In the genomic region with DNA sequence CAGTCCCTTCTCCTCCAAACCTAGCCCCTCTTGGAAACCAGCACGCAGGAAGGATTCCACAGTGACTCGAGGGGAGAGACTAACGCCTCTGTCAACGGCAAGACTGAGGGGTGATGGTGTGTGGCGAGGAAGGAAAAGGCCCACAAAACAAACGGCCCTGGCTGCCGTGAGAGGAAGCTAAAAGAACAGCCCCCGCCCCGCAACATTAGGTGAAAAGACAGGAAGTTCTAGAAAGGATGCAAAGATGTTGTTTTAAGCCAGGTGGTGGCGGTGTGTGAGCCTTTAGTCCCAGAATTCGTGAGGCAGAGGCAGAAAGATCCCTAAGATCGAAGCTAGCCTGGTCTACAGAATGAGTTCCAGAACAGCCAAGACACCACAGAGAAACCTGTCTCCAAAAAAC, we compare ENCODE assay signal across 19 mouse cellular contexts. TPM values are rescaled to one million over a fixed set of nuclear protein-coding genes. Genes with fewer than 3 reads are reported as not detected.
DNase-seq lines count a peak whose midpoint lies in the region; ATAC-seq and TF ChIP-seq lines count a peak whose summit lies in the region.
"Had no signal": no experiment of that assay in that cellular context is flagged by ENCODE, and none has a peak within 500 bp of the region (broad histone marks: within the 10 kb centered on the region; RNA-seq: fewer than 3 reads in every experiment).

No protein-coding gene starts in this region.

- peak overlapping the region; percentile 60 for H3K4me2 ChIP-seq in liver, postnatal 0 days (ENCODE audit: low read depth, low read length)
- no peak overlapping the region for H3K4me2 ChIP-seq in hindbrain, embryonic 14.5 days (replicated peaks)
- H3K4me2 ChIP-seq: hindbrain, embryonic 13.5 days; liver, embryonic 13.5 days; midbrain, embryonic 15.5 days had no signal

- intact Hi-C loops in heart, adult 2 months (cut with DNase I), result loop anchor here (2.0 to 5.0 kb wide), 2 partner anchors 43 to 73 kb away; partner anchors contain the start of gene Tcf7l1

- no peak for TF ChIP-seq POLR2A in heart, adult 2 months (IDR thresholded peaks at IDR 0.05; ENCODE audit: insufficient read depth, low read depth, low read length)

- TF ChIP-seq EP300 in heart, adult 2 months (IDR thresholded peaks at IDR 0.05; ENCODE audit: insufficient read depth, low read depth, low read length), result no peak
- no peak for TF ChIP-seq EP300 in liver, postnatal 0 days (IDR thresholded peaks at IDR 0.05; ENCODE audit: low read depth)

- WGBS in heart, adult 2 months, result 50% methylated on average over 12 of the region's 12 CpGs
- WGBS in liver, postnatal 0 days (ENCODE audit: insufficient replicate concordance), result 21% methylated on average over 12 of the region's 12 CpGs
- WGBS in hindbrain, embryonic 14.5 days, result 77% methylated on average over 12 of the region's 12 CpGs

- H3K4me3 ChIP-seq in heart, adult 2 months, result no peak overlapping the region
- H3K4me3 ChIP-seq in liver, postnatal 0 days (ENCODE audit: low read depth, low read length), result no peak overlapping the region
- no peak overlapping the region for H3K4me3 ChIP-seq in hindbrain, embryonic 14.5 days (replicated peaks; ENCODE audit: low read length)
- H3K4me3 ChIP-seq: hindbrain, embryonic 13.5 days; liver, embryonic 13.5 days; midbrain, embryonic 15.5 days had no signal

- H3K9ac ChIP-seq in heart, adult 2 months (ENCODE audit: low read depth, low read length), result no peak overlapping the region
- H3K9ac ChIP-seq in liver, postnatal 0 days (replicated peaks), result peak overlapping the region; percentile 16; the same call in 1 of the 2 replicates
- H3K9ac ChIP-seq in hindbrain, embryonic 14.5 days, result no peak overlapping the region
- H3K9ac ChIP-seq: hindbrain, embryonic 13.5 days; liver, embryonic 13.5 days; midbrain, embryonic 15.5 days had no signal

- H3K36me3 ChIP-seq in heart, adult 2 months (ENCODE audit: control insufficient read depth, insufficient read depth, low read length), result no peaks in the 10 kb centered on the region; the same call in 1 of the 2 replicates
- no peaks in the 10 kb centered on the region for H3K36me3 ChIP-seq in liver, postnatal 0 days (replicated peaks; ENCODE audit: insufficient read depth, low read length)
- H3K36me3 ChIP-seq in hindbrain, embryonic 14.5 days (replicated peaks; ENCODE audit: control insufficient read depth, insufficient read depth), result no peaks in the 10 kb centered on the region
- H3K36me3 ChIP-seq: hindbrain, embryonic 13.5 days; liver, embryonic 13.5 days; midbrain, embryonic 15.5 days had no signal

- H3K4me1 ChIP-seq in heart, adult 2 months (ENCODE audit: control insufficient read depth, insufficient read depth, low read length), result peaks cover 25% of the 10 kb centered on the region
- peaks cover 29% of the 10 kb centered on the region for H3K4me1 ChIP-seq in liver, postnatal 0 days (ENCODE audit: insufficient read depth)
- peaks cover 10% of the 10 kb centered on the region; the same call in 1 of the 2 replicates for H3K4me1 ChIP-seq in hindbrain, embryonic 14.5 days (replicated peaks; ENCODE audit: control insufficient read depth, insufficient read depth, low read length)

- no peaks in the 10 kb centered on the region for H3K27me3 ChIP-seq in heart, adult 2 months (ENCODE audit: control insufficient read depth, insufficient read depth, low read length)
- no peaks in the 10 kb centered on the region for H3K27me3 ChIP-seq in liver, postnatal 0 days (ENCODE audit: insufficient read depth, low read length)
- no peaks in the 10 kb centered on the region for H3K27me3 ChIP-seq in hindbrain, embryonic 14.5 days (ENCODE audit: control insufficient read depth, insufficient read depth, low read length)
- H3K27me3 ChIP-seq: hindbrain, embryonic 13.5 days; liver, embryonic 13.5 days; midbrain, embryonic 15.5 days had no signal

- H3K79me2 ChIP-seq in heart, adult 2 months (replicated peaks; ENCODE audit: control insufficient read depth, insufficient read depth, low read length), result no peaks in the 10 kb centered on the region

- H3K27ac ChIP-seq in heart, adult 2 months, result no peak overlapping the region
- H3K27ac ChIP-seq in liver, postnatal 0 days (ENCODE audit: low read depth), result peak overlapping the region; percentile 62
- H3K27ac ChIP-seq in hindbrain, embryonic 14.5 days, result no peak overlapping the region
- H3K27ac ChIP-seq: hindbrain, embryonic 13.5 days; liver, embryonic 13.5 days; midbrain, embryonic 15.5 days had no signal

- H3K9me3 ChIP-seq in liver, postnatal 0 days (ENCODE audit: low read length), result no peaks in the 10 kb centered on the region
- no peaks in the 10 kb centered on the region for H3K9me3 ChIP-seq in hindbrain, embryonic 14.5 days (ENCODE audit: control insufficient read depth, low read length)
- H3K9me3 ChIP-seq: hindbrain, embryonic 13.5 days; liver, embryonic 13.5 days; midbrain, embryonic 15.5 days had no signal

- peak; percentile 24 for TF ChIP-seq CTCF in heart, adult 2 months (IDR thresholded peaks at IDR 0.05)
- TF ChIP-seq CTCF in liver, postnatal 0 days (IDR thresholded peaks at IDR 0.05; ENCODE audit: low read depth), result 0 out of 2 replicates have a peak, but pooled peaks have one; percentile 16

- no peak for ATAC-seq in liver, postnatal 0 days
- ATAC-seq in hindbrain, embryonic 14.5 days (ENCODE audit: low FRiP score), result no peak
- ATAC-seq: forebrain, embryonic 16.5 days; intestine, embryonic 16.5 days; lung, postnatal 0 days; midbrain, embryonic 15.5 days had no signal

- DNase-seq in heart, adult 2 months, result no peak
- DNase-seq in heart, postnatal 4 days, result no peak
- DNase-seq in liver, postnatal 0 days, result no peak
- no peak for DNase-seq in liver
- DNase-seq in naive thymus-derived CD4-positive, alpha-beta T cell, adult 2 months (ENCODE audit: low read depth), result peak; percentile 53
- DNase-seq in spleen, adult 18-20 months, result no peak
- no peak for DNase-seq in hindbrain, embryonic 14.5 days (ENCODE audit: low spot score)
- no peak for DNase-seq in layer of hippocampus, adult 9-11 months
- DNase-seq: adrenal gland, postnatal 10 days; cerebellum, adult 11-12 months; cerebellum, postnatal 25 days; kidney, postnatal 36 days; liver, embryonic 13.5 days; right cerebral cortex, adult 18-20 months had no signal

RNA-seq across cellular contexts. Expression of gene Tcf7l1, which starts 43.3 kb away (rescaled TPM):
- 10 to 100 TPM in 1 of 2 experiments, 1 to 10 TPM in 1; 8.8 to 10.0 TPM for total RNA-seq in heart, adult 2 months (2021)
- polyA plus RNA-seq in heart, adult 2 months (2012; rRNA removed), result 10.6 and 17.7 TPM in 2 replicates
- total RNA-seq in heart, postnatal 4 days (2021), result 10 to 100 TPM; 24.2 to 26.5 TPM
- 5.7 and 5.8 TPM in 2 replicates for polyA plus RNA-seq in liver, postnatal 0 days (2015; fragmentation: Nextera tagmentation; extraction: Ambion mirVana)
- polyA plus RNA-seq in hindbrain, embryonic 14.5 days (2014; fragmentation: Nextera tagmentation; extraction: Ambion mirVana), result 7.2 and 7.3 TPM in 2 replicates
